Mouse (Mus musculus) E14TG2a.4 (cell line): ENCODE measurements at regions not wholly inside any gene's neighbourhood (a gene's known extent, or its start where the extent isn't known, plus 50 kb on each side); places are given as distances from the start of the nearest gene placed in this dataset.
A peak's percentile ranks its signal among the peaks of the same experiment; 100 is the strongest.

Experiments used
- CTCF ChIP-seq: conservative IDR thresholded peaks from 2 replicates; pipeline ENCODE4 v1.5.1; 2014; ENCODE audit warnings: low read length
- NANOG ChIP-seq: IDR thresholded peaks from 2 replicates; pipeline ENCODE4 v1.6.1; 2014; ENCODE audit warnings: borderline replicate concordance, low read length, mixed read lengths

GRCm38 (mm10) chr9:101611481-101611880 lies 250.2 kb upstream of the 9630041A04Rik start:
- peak; percentile 42 for TF ChIP-seq CTCF
- TF ChIP-seq NANOG = no peak
